Mouse (Mus musculus): ENCODE measurements around the gene Was.

- TF ChIP-seq CTCF (IDR thresholded peaks at IDR 0.05; ENCODE audit: low read depth, low read length) (no peak), TAL1 (conservative IDR thresholded peaks at IDR 0.05; ENCODE audit: low read depth, low read length) (no peak)
Observed at GRCm38 (mm10) chrX:8085611-8086010, 4.7 kb downstream of the Was start.
